Mouse (Mus musculus) heart, embryonic 12.5 days (tissue): ENCODE results near the gene Nthl1. TPM values are rescaled to one million over a fixed set of nuclear protein-coding genes. Genes with fewer than 3 reads are reported as not detected.

Source experiments
- microRNA-seq: library from miRNA; unstranded; fragments of <30 nt; microRNA quantifications from one replicate; pipeline ENCODE4, GENCODE M21; 2017
- polyA plus RNA-seq: library from polyadenylated mRNA; unstranded; fragments of >200 nt; fragmentation: Nextera tagmentation; extraction: Ambion mirVana; gene quantifications from 2 replicates; pipeline ENCODE4 v1.2.1, GENCODE M21; 2016

Nthl1 gene
- polyA plus RNA-seq, 1 experiment from 2014 or later = 8.3 TPM

Small RNA genes within 50 kb of the gene (microRNA-seq; reads per million reads assigned to microRNA genes)
- not detected for gene Gm24589

Other genes with a start within 250 kb of the Nthl1 start
- 246 and 247 TPM in 2 replicates for gene Rnps1, start 218.1 kb upstream of the Nthl1 start, polyA plus RNA-seq
- 209 and 215 TPM in 2 replicates for gene Eci1, start 206.0 kb upstream of the Nthl1 start, polyA plus RNA-seq
- 2.3 and 2.4 TPM in 2 replicates for gene Dnase1l2, start 189.6 kb upstream of the Nthl1 start, polyA plus RNA-seq
- 22.2 and 22.5 TPM in 2 replicates for gene E4f1, start 162.4 kb upstream of the Nthl1 start, polyA plus RNA-seq
- gene Pgp, start 162.3 kb upstream of the Nthl1 start, polyA plus RNA-seq = 71.9 and 73.7 TPM in 2 replicates
- not detected in 2 replicates for gene Bricd5, start 158.8 kb upstream of the Nthl1 start, polyA plus RNA-seq
- gene Mlst8, start 153.6 kb upstream of the Nthl1 start, polyA plus RNA-seq = 17.8 and 20.5 TPM in 2 replicates
- gene Caskin1, start 144.1 kb upstream of the Nthl1 start, polyA plus RNA-seq = 0.64 and 0.77 TPM in 2 replicates
- 71.8 and 81.4 TPM in 2 replicates for gene Traf7, start 104.7 kb upstream of the Nthl1 start, polyA plus RNA-seq
- gene Rab26, start 98.5 kb upstream of the Nthl1 start, polyA plus RNA-seq = 1.2 TPM in 2 replicates
- gene Pkd1, start 82.8 kb upstream of the Nthl1 start, polyA plus RNA-seq = 18.1 and 18.9 TPM in 2 replicates
- 66.5 and 74.6 TPM in 2 replicates for gene Tsc2, start 50 bp upstream of the Nthl1 start, polyA plus RNA-seq
- 56.6 and 59.7 TPM in 2 replicates for gene Slc9a3r2, start 17.6 kb downstream of the Nthl1 start, polyA plus RNA-seq
- not detected in 2 replicates for gene Npw, start 25.8 kb downstream of the Nthl1 start, polyA plus RNA-seq
- gene Zfp598, start 37.0 kb downstream of the Nthl1 start, polyA plus RNA-seq = 20.1 and 21.2 TPM in 2 replicates
- 0.68 and 1.0 TPM in 2 replicates for gene Syngr3, start 57.3 kb downstream of the Nthl1 start, polyA plus RNA-seq
- 34.0 and 37.8 TPM in 2 replicates for gene Gfer, start 63.5 kb downstream of the Nthl1 start, polyA plus RNA-seq
- 1.3 and 1.8 TPM in 2 replicates for gene Noxo1, start 63.6 kb downstream of the Nthl1 start, polyA plus RNA-seq
- gene Tbl3, start 75.0 kb downstream of the Nthl1 start, polyA plus RNA-seq = 45.9 and 49.5 TPM in 2 replicates
- gene Rnf151, start 85.4 kb downstream of the Nthl1 start, polyA plus RNA-seq = not detected in 2 replicates
- 810 and 828 TPM in 2 replicates for gene Rps2, start 85.4 kb downstream of the Nthl1 start, polyA plus RNA-seq
- 351 and 363 TPM in 2 replicates for gene Ndufb10, start 91.8 kb downstream of the Nthl1 start, polyA plus RNA-seq
- gene Rpl3l, start 95.1 kb downstream of the Nthl1 start, polyA plus RNA-seq = 0.34 and 0.76 TPM in 2 replicates
- 17.3 and 18.2 TPM in 2 replicates for gene Msrb1, start 104.0 kb downstream of the Nthl1 start, polyA plus RNA-seq
- gene Hs3st6, start 120.3 kb downstream of the Nthl1 start, polyA plus RNA-seq = 0.72 TPM in 1 of 2 replicates, not detected in the other
- not detected in 2 replicates for gene Meiob, start 171.6 kb downstream of the Nthl1 start, polyA plus RNA-seq
- 39.9 and 41.2 TPM in 2 replicates for gene Hagh, start 207.5 kb downstream of the Nthl1 start, polyA plus RNA-seq
- 36.5 TPM in 2 replicates for gene Fahd1, start 217.7 kb downstream of the Nthl1 start, polyA plus RNA-seq
- gene Igfals, start 233.3 kb downstream of the Nthl1 start, polyA plus RNA-seq = 0.12 and 0.24 TPM in 2 replicates